Mouse (Mus musculus): ENCODE data around the gene Cpt1a. TPM values are rescaled to one million over a fixed set of nuclear protein-coding genes. Genes with fewer than 3 reads are reported as not detected.

Cpt1a gene
- polyA plus RNA-seq, 1 experiment from 2014 or later: 7.0 TPM

DNA sequence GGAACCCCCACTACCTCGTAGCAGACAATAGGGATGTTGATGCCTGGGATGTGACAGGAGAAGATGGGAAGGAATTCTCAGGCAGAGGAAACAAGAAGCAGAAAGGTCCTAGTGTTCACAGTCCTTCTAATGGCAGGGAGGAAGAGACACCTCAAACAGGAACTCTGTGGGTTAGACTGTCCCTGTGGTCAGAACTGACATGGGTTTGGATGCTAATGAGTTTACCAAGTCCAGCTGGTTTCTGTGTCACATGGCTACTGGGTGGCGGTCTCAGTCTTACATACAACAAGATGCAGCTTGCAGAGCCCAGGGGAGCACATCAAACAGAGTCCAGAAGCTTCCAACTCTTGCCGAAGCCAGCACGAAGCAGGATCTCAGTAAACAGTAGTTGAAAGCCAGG lies 18.1 kb upstream of the Cpt1a start:
- Histone ChIP-seq H3K4me3 (no peak overlapping the region), H3K4me1 (no peaks in the 10 kb centered on the region), H3K27ac (no peak overlapping the region), H3K9me3 (replicated peaks) (no peaks in the 10 kb centered on the region), H3K4me2 (no peak overlapping the region), H3K9ac (no peak overlapping the region), H3K27me3 (replicated peaks) (0 out of 2 replicates have a peak, but pooled peaks cover 6% of the 10 kb centered on the region), H3K36me3 (no peaks in the 10 kb centered on the region)
- 50% methylated on average over 4 of the region's 4 CpGs for WGBS (ENCODE audit: insufficient replicate concordance)
- ATAC-seq: no peak

DNA sequence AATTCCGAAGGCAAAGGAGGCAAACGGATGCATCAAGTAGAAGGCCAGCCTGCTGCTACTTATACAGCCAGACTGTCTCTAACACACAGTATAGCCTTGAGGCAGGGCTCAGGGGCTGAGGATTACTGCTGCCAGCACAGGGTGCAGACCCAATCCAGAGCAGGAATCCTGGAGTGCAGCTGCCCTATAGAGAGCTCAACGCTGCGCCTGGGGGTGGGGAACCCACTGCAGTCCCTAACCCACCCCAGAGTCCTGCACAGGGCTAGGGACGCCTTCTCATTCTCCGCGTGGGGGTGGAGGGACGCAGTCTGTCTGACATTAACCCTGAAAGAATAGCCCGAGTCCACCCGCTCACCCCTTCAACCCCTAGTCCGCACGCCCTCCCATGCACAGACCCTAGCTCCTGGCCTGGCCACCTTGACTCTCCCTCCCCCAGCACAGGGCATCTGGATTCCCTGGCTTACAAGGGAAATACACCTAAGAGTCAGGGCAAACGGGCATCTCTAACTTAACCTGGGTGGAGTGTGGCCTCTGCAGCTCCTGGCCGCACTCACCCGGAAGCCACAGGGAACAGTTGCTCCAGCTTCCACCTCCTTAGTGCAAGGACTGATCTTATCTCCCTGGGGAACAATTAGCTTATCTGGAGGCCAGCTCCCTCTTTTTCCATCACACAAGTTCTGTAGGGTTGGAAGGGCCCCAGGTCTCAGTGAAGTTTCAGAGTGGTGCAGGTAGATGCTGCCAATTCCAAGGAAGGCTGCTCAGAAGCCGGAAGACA lies 14.8 kb upstream of the Cpt1a start:
- H3K4me2 ChIP-seq: no peak overlapping the region
- no peaks in the 10 kb centered on the region for H3K4me1 ChIP-seq
- ATAC-seq: no peak
- no peak overlapping the region for H3K4me3 ChIP-seq
- no peaks in the 10 kb centered on the region for H3K36me3 ChIP-seq
- H3K27ac ChIP-seq: no peak overlapping the region
- no peaks in the 10 kb centered on the region for H3K9me3 ChIP-seq (replicated peaks)
- H3K27me3 ChIP-seq (replicated peaks): peaks cover 6% of the 10 kb centered on the region; the same call in 1 of the 2 replicates
- 48% methylated on average over 16 of the region's 16 CpGs for WGBS (ENCODE audit: insufficient replicate concordance)
- H3K9ac ChIP-seq: no peak overlapping the region

DNA sequence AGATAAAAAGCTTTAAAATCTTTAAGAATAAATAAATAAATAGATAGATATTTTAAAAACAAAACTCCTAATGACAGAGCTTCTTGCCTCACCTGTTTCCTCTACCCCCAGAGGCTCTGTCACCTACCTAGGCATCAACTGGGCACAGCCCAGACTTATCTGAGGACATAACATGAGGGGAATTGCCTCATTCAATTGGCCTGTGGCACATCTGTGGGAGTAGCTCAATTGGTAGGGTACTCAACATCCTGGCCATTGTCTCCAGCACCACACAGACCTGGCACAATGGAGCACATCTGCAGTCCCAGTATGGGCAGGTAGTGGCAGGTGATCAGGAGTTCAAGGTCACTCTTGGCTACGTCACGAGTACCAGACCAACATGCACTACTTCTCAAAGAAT lies 2.8 kb upstream of the Cpt1a start:
- Histone ChIP-seq H3K4me1 (peaks cover 35% of the 10 kb centered on the region), H3K4me2 (no peak overlapping the region)
- 65% methylated on average over 2 of the region's 2 CpGs for WGBS (ENCODE audit: insufficient replicate concordance)

DNA sequence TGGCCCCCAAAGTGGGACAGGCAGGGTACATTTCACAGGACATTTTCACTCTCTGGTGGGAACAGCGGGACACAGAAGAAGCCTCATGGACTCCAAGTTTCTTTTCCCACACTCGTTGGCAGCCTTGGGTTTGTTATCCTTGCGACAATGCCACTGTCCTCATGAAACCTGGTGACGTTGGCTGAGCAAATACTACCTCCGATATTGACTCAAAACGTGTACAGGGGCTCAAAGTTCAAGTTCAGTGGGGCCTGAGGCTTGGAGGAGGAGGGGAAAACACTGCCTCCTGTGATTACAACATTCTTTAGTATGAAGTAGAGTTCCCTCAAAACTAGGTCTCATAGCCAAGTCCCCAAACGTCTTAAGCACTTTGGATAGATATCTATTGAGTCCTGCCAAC lies 2.0 kb upstream of the Cpt1a start:
- Histone ChIP-seq H3K27ac (no peak overlapping the region), H3K36me3 (no peaks in the 10 kb centered on the region), H3K9me3 (replicated peaks) (no peaks in the 10 kb centered on the region), H3K4me1 (peaks cover 43% of the 10 kb centered on the region), H3K4me2 (peak overlapping the region; percentile 9; the same call in 1 of the 2 replicates), H3K4me3 (no peak overlapping the region), H3K27me3 (replicated peaks) (no peaks in the 10 kb centered on the region), H3K9ac (no peak overlapping the region)
- ATAC-seq: no peak
- WGBS (ENCODE audit: insufficient replicate concordance): 62% methylated on average over 7 of the region's 7 CpGs

More for the DNA sequence above, 2.8 kb upstream of the Cpt1a start:
- Histone ChIP-seq H3K27ac (no peak overlapping the region), H3K9me3 (replicated peaks) (no peaks in the 10 kb centered on the region), H3K4me3 (no peak overlapping the region), H3K9ac (no peak overlapping the region), H3K27me3 (replicated peaks) (no peaks in the 10 kb centered on the region), H3K36me3 (no peaks in the 10 kb centered on the region)
- ATAC-seq: no peak

DNA sequence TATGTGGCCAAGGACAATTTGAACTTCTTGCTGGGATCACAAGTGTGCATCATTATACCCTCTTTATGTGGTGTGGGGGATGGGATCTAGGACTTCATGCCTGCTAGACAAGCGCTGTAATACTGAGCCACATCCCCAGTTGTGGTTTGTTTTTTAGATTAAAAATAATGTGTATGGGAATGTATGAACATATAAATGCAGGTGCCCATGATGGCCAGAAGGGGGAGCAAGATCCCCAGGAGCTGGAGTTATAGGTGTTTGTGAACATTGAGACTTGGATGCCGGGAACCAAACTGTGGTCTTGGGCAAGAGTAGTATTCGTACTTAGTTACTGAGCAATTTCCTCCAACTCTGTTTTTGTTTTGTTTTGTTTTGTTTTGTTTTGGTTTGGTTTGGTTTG lies 1.3 kb upstream of the Cpt1a start:
- H3K4me3 ChIP-seq: no peak overlapping the region
- no peaks in the 10 kb centered on the region for H3K36me3 ChIP-seq
- H3K9me3 ChIP-seq (replicated peaks): no peaks in the 10 kb centered on the region
- H3K27me3 ChIP-seq (replicated peaks): no peaks in the 10 kb centered on the region
- H3K27ac ChIP-seq: no peak overlapping the region
- H3K9ac ChIP-seq: no peak overlapping the region
- peaks cover 48% of the 10 kb centered on the region for H3K4me1 ChIP-seq
- ATAC-seq: no peak
- WGBS (ENCODE audit: insufficient replicate concordance): 60% methylated on average over 3 of the region's 3 CpGs
- no peak overlapping the region for H3K4me2 ChIP-seq

DNA sequence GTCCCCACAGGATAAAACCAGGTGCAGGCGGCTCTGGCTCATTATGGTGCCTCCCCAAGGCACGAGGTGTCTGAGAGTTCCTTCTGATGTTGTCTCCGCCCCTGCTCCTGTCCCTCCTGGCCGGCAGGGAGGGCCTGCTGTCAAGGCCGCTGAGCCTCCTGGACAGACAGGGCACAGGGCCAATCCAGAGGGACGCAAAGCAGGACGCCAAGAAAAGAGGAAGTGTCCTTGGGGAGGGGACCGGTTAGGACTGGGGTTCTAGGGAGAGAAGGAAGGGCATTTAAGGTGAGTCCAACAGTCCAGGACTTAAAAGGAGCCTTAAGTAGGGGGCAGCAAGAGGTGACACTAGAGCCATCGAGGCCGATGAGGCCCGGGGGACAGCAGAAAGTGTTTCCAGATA lies 517 bp upstream of the Cpt1a start:
- H3K4me2 ChIP-seq: peak overlapping the region; percentile 100
- peaks cover 56% of the 10 kb centered on the region for H3K4me1 ChIP-seq
- H3K27me3 ChIP-seq (replicated peaks): no peaks in the 10 kb centered on the region
- no peak for ATAC-seq
- peak overlapping the region; percentile 70 for H3K4me3 ChIP-seq
- H3K36me3 ChIP-seq: no peaks in the 10 kb centered on the region
- H3K9ac ChIP-seq: peak overlapping the region; percentile 79; the same call in 1 of the 2 replicates
- H3K27ac ChIP-seq: no peak overlapping the region
- H3K9me3 ChIP-seq (replicated peaks): no peaks in the 10 kb centered on the region
- WGBS (ENCODE audit: insufficient replicate concordance): 12% methylated on average over 11 of the region's 11 CpGs

DNA sequence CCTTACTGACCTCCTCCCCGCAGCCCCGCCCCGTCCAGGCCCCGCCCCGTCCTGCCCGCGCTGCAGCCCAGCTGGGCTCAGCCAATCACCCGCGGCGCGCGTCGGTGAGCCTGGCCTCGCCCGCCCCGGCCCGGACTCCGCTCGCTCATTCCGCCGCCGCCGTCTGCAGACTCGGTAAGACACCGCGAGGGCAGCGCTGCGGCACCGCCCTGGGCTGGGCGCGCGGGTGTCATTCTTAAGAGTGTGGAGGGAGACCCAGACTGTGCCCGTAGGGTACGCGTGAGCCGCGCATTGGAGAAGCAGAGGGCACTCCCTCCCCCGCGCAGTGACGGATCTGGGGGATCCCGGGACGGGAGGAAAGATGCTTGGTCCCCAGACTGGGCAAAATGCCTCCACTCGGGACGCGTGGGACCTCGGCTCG lies 1.1 kb downstream of the Cpt1a start:
- peak overlapping the region; percentile 70 for H3K4me3 ChIP-seq
- H3K36me3 ChIP-seq: no peaks in the 10 kb centered on the region
- peaks cover 62% of the 10 kb centered on the region for H3K4me1 ChIP-seq
- ATAC-seq: peak; percentile 89
- H3K9me3 ChIP-seq (replicated peaks): no peaks in the 10 kb centered on the region
- under 1% methylated on average over 47 of the region's 47 CpGs for WGBS (ENCODE audit: insufficient replicate concordance)
- peak overlapping the region; percentile 87 for H3K27ac ChIP-seq
- H3K27me3 ChIP-seq (replicated peaks): no peaks in the 10 kb centered on the region
- H3K4me2 ChIP-seq: peak overlapping the region; percentile 100
- peak overlapping the region; percentile 79 for H3K9ac ChIP-seq

DNA sequence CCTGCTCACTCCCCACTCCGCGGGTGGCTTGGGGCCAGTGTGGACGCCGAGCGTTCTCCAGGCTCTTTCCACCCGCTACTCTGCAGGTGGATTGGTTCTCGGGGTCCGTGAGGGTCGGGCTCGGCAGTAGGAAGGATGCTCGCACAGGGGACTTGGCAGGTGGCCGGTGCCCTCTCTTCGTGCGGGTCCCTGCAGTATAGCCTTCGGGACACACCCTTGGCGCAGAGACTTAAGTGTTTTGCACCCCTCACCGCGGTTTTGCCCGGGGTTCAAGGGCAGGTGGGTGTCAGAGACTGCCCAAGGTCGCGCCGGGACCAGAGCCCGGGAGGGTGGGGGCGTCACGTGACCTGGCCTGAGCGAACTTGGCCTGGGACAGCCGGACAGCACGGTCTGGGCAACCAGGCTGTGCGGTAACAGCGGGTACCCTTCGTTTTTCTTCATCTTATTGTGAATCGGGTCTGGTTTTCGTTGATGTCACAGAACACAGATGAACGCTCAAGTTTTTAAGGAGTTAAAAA lies 1.7 kb downstream of the Cpt1a start:
- peak overlapping the region; percentile 100 for H3K4me2 ChIP-seq
- H3K9me3 ChIP-seq (replicated peaks): no peaks in the 10 kb centered on the region
- H3K4me1 ChIP-seq: peaks cover 68% of the 10 kb centered on the region
- peak overlapping the region; percentile 79 for H3K9ac ChIP-seq
- peak overlapping the region; percentile 70 for H3K4me3 ChIP-seq
- WGBS (ENCODE audit: insufficient replicate concordance): under 1% methylated on average over 34 of the region's 34 CpGs
- no peaks in the 10 kb centered on the region for H3K36me3 ChIP-seq
- H3K27me3 ChIP-seq (replicated peaks): no peaks in the 10 kb centered on the region
- ATAC-seq: peak; percentile 1; the same call in 1 of the 2 replicates
- peak overlapping the region; percentile 87 for H3K27ac ChIP-seq

DNA sequence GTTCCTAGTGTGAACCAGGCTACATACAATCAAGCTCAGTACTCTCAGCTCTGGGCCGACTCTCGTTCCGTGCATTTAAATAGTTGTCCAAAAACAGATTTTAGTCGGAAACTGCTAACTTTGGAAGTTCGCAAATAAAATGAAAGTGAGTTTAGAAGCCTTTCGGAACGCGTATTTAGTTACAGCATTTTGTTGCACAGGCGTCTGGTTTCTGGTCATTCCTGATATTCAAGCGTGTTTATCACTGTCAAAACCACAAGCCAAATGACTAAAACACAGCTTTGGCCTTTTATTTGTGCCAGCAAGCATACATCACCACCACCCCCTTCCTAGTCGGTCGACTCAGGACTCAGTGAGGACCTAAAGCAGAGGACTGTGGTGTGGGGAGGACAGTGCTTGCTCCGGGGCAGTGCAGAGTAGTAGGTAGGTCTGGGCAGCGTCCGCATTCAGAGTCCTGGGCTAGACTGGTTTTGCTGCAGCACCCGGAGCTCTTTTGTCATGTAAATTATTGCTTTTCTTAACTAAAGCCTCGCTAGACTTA lies 2.2 kb downstream of the Cpt1a start:
- WGBS (ENCODE audit: insufficient replicate concordance): 1% methylated on average over 17 of the region's 17 CpGs
- H3K27me3 ChIP-seq (replicated peaks): no peaks in the 10 kb centered on the region
- peak overlapping the region; percentile 70 for H3K4me3 ChIP-seq
- H3K4me1 ChIP-seq: peaks cover 73% of the 10 kb centered on the region
- no peak for ATAC-seq
- peak overlapping the region; percentile 87 for H3K27ac ChIP-seq
- no peaks in the 10 kb centered on the region for H3K9me3 ChIP-seq (replicated peaks)
- peak overlapping the region; percentile 79 for H3K9ac ChIP-seq
- peak overlapping the region; percentile 100 for H3K4me2 ChIP-seq
- H3K36me3 ChIP-seq: no peaks in the 10 kb centered on the region

DNA sequence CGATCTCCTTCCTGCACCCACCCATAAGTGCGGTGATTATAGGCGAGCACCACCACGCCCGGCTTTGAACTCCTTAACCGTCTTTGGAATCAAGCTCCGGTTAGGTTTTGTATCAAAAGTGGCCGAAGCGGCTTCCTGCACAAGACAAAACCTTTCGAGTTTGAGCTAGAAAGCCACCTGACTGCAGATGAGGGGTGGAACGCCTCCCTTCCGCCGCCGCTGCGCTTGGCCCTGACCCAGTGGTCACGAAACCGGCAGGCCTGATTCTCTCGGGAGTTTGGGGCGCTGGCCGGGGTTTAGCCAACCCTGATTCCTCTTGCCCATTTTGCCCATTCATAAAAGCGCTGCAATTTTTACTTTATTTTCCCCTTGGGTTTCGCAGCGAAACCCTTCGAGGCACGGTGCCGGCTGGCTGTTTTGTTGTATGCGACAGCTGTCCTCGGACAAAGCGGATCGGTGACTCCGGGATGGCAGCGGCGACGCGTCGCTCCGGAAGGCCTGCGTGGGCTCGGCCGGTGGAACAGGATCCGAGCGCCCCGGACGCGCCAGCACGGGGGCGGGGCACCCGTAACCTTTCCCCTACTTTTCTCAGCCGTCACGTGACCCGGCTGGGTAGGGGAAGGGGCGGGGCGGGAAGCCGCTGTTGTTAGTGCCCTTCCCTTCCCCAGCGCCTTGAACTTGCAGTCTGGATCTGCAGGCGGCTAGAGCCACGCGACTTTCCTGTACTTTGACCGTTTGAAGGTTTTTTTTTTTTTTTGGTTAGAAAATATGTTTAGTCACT lies 3.0 kb downstream of the Cpt1a start:
- peak overlapping the region; percentile 100 for H3K4me2 ChIP-seq
- H3K27ac ChIP-seq: peak overlapping the region; percentile 87
- under 1% methylated on average over 59 of the region's 59 CpGs for WGBS (ENCODE audit: insufficient replicate concordance)
- no peaks in the 10 kb centered on the region for H3K9me3 ChIP-seq (replicated peaks)
- no peaks in the 10 kb centered on the region for H3K27me3 ChIP-seq (replicated peaks)
- H3K9ac ChIP-seq: peak overlapping the region; percentile 79
- peak; percentile 69 for ATAC-seq
- peaks cover 81% of the 10 kb centered on the region for H3K4me1 ChIP-seq
- no peaks in the 10 kb centered on the region for H3K36me3 ChIP-seq
- peak overlapping the region; percentile 70 for H3K4me3 ChIP-seq

DNA sequence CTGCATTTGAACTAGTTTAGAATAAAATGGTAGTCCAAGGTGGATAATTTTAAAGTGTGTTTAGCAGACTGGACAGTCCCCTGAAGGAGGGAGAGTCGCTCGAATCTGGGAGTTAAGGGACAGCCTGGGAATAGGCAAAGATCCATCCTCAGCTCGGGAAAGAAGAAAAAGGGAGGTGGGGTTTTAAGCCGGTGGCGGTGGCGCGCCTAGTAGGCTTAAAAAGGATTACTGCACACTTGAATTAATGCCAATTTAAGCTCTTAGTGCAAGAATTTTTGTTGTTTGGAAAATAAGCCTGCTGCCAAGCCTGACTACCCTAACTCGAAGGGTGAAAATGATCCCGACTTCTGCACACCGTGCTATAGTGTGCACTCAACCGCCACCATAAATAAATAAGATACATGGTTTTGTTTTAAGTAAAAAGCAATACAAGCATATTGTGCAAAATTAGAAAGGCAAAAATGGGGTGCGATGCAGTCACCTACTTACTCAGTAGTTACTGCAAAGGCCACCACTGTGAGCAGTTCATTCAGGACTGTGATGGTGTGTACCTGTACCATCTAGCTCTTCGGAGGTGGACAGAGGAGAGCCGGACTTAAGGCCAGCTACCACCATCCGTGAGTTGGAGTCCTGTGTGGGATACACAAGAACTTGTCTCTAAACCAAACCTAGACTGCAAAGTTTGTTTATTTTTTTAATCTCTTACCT lies 3.8 kb downstream of the Cpt1a start:
- Histone ChIP-seq H3K4me2 (peak overlapping the region; percentile 100), H3K9ac (peak overlapping the region; percentile 63), H3K4me1 (peaks cover 74% of the 10 kb centered on the region), H3K36me3 (no peaks in the 10 kb centered on the region), H3K27me3 (replicated peaks) (no peaks in the 10 kb centered on the region), H3K27ac (peak overlapping the region; percentile 87), H3K9me3 (replicated peaks) (no peaks in the 10 kb centered on the region), H3K4me3 (peak overlapping the region; percentile 70)
- ATAC-seq: no peak
- 45% methylated on average over 15 of the region's 15 CpGs for WGBS (ENCODE audit: insufficient replicate concordance)

All from liver, embryonic 12.5 days (tissue).